In the genomic region with DNA sequence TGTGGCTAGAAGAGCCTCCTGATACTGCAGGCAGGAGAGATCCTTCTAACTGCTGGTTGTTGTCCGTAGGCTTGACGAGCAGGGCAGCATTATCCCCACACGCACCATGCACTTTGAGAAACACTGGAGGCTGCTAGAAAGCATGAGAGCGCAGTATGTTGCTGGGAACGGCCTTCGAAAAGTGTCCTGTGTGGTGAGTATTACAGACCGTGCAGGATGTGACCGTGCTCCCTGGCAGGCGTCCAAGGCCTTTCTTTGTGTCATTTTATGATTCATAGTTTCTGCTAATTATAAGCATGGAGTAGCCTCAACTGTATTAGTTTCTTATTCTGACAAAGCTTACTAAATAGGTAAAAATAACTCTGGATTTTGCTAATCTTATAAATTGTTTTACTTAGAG, we compare ENCODE assay signal across 7 mouse cellular contexts. TPM values are rescaled to one million over a fixed set of nuclear protein-coding genes. Genes with fewer than 3 reads are reported as not detected.
DNase-seq lines count a peak whose midpoint lies in the region; ATAC-seq and TF ChIP-seq lines count a peak whose summit lies in the region.

No protein-coding gene starts in this region.

- peak overlapping the region; percentile 20; the same call in 1 of the 2 replicates for H3K27ac ChIP-seq in spleen, adult 2 months (ENCODE audit: insufficient read depth, low read length)
- no peak overlapping the region for H3K27ac ChIP-seq in forebrain, embryonic 14.5 days (ENCODE audit: low read depth, low read length)
- H3K27ac ChIP-seq in midbrain, embryonic 10.5 days (replicated peaks), result no peak overlapping the region

- intact Hi-C loops in heart, postnatal 36 days (cut with DNase I), result no loop called here

- no peaks in the 10 kb centered on the region for H3K9me3 ChIP-seq in forebrain, embryonic 14.5 days (replicated peaks; ENCODE audit: control insufficient read depth, low read length)
- no peaks in the 10 kb centered on the region for H3K9me3 ChIP-seq in midbrain, embryonic 10.5 days (replicated peaks)

- no peaks in the 10 kb centered on the region for H3K4me1 ChIP-seq in spleen, adult 2 months (ENCODE audit: control insufficient read depth, insufficient read depth, insufficient read length)
- H3K4me1 ChIP-seq in forebrain, embryonic 14.5 days (ENCODE audit: control insufficient read depth, insufficient read depth, low read length), result no peaks in the 10 kb centered on the region
- H3K4me1 ChIP-seq in midbrain, embryonic 10.5 days, result no peaks in the 10 kb centered on the region

- no peak overlapping the region for H3K4me3 ChIP-seq in spleen, adult 2 months (ENCODE audit: extremely low read depth, insufficient read depth, insufficient read length)
- no peak overlapping the region for H3K4me3 ChIP-seq in forebrain, embryonic 14.5 days (ENCODE audit: low read depth, low read length)
- no peak overlapping the region for H3K4me3 ChIP-seq in midbrain, embryonic 10.5 days

- no peak for TF ChIP-seq POLR2A in spleen, adult 2 months (IDR thresholded peaks at IDR 0.05; ENCODE audit: low read depth, low read length)

- no peak for TF ChIP-seq CTCF in spleen, adult 2 months (IDR thresholded peaks at IDR 0.05; ENCODE audit: extremely low read depth, insufficient read depth, insufficient read length, insufficient replicate concordance)

- peaks cover 24% of the 10 kb centered on the region for H3K36me3 ChIP-seq in spleen, adult 2 months (ENCODE audit: control insufficient read depth, insufficient read depth, low read length)
- peaks cover 82% of the 10 kb centered on the region for H3K36me3 ChIP-seq in forebrain, embryonic 14.5 days (ENCODE audit: control insufficient read depth, insufficient read depth, low read length)
- H3K36me3 ChIP-seq in midbrain, embryonic 10.5 days, result peaks cover 86% of the 10 kb centered on the region

- H3K27me3 ChIP-seq in spleen, adult 2 months (ENCODE audit: control insufficient read depth, insufficient read depth, low read length), result no peaks in the 10 kb centered on the region
- no peaks in the 10 kb centered on the region for H3K27me3 ChIP-seq in forebrain, embryonic 14.5 days (replicated peaks; ENCODE audit: control insufficient read depth, insufficient read depth, low read length)
- no peaks in the 10 kb centered on the region for H3K27me3 ChIP-seq in midbrain, embryonic 10.5 days (ENCODE audit: low read depth, poor library complexity, severe bottlenecking)

- no peak for DNase-seq in spleen, adult 2 months (ENCODE audit: low read depth in 1 of 2, low spot score in 2 of 2)
- DNase-seq in spleen, adult 12 weeks (ENCODE audit: low spot score), result no peak
- DNase-seq in cerebellum, adult 9-10 months, result peak; percentile 21
- peak; percentile 61 to 67 for DNase-seq in heart, postnatal 36 days
- DNase-seq in lung, postnatal 14 days, result peak; percentile 76
- no peak for DNase-seq in forebrain, embryonic 14.5 days (ENCODE audit: low spot score)
- no peak for DNase-seq in midbrain, embryonic 10.5 days (ENCODE audit: low spot score)

- 42% methylated on average over 9 of the region's 9 CpGs for WGBS in spleen, adult 2 months
- WGBS in forebrain, embryonic 14.5 days, result 76% methylated on average over 9 of the region's 9 CpGs
- WGBS in midbrain, embryonic 10.5 days, result 95% methylated on average over 9 of the region's 9 CpGs

- no peak for ATAC-seq in forebrain, embryonic 14.5 days

- no peak overlapping the region for H3K4me2 ChIP-seq in forebrain, embryonic 14.5 days (ENCODE audit: low read length)

- no peak overlapping the region for H3K9ac ChIP-seq in forebrain, embryonic 14.5 days (ENCODE audit: low read length)

RNA-seq across cellular contexts. Expression of gene Anapc4, which starts 32.0 kb away (rescaled TPM):
- 7.5 and 9.4 TPM in 2 replicates for polyA plus RNA-seq in spleen, adult 2 months (2012; rRNA removed)
- 10 to 100 TPM; 42.2 to 44.1 TPM for total RNA-seq in heart, postnatal 36 days (2021)
- polyA plus RNA-seq in forebrain, embryonic 14.5 days (2014; fragmentation: Nextera tagmentation; extraction: Ambion mirVana), result 123 and 124 TPM in 2 replicates
- polyA plus RNA-seq in midbrain, embryonic 10.5 days (2016; fragmentation: Nextera tagmentation; extraction: Ambion mirVana), result 106 and 120 TPM in 2 replicates

Comparison
In these comparisons a context has a peak if more than half of its experiments do, and no peak if none do; other contexts are left out.
1. DNase-seq: peak in cerebellum, adult 9-10 months (single experiment), heart, postnatal 36 days (2 of 2) and lung, postnatal 14 days (single experiment); none in spleen, adult 2 months (0 of 2), spleen, adult 12 weeks (single experiment), forebrain, embryonic 14.5 days (single experiment) and midbrain, embryonic 10.5 days (single experiment).
2. RNA of gene Anapc4, which starts 32.0 kb away (polyA plus RNA-seq): 123 to 124 TPM in forebrain, embryonic 14.5 days and 106 to 120 TPM in midbrain, embryonic 10.5 days; 7.5 to 9.4 TPM in spleen, adult 2 months; every median in the first group is over 10 times any median in the second.